Mouse (Mus musculus) neural tube, embryonic 15.5 days (tissue): ENCODE measurements at regions not wholly inside any gene's neighbourhood (a gene's known extent, or its start where the extent isn't known, plus 50 kb on each side); places are given as distances from the start of the nearest gene placed in this dataset.

Experiments
- ATAC-seq: fragments of 200-750 bp; cut with Nextera tagmentation; 2 replicates; pipeline ENCODE4 v1.8.0; 2017; ENCODE audit warnings: mild to moderate bottlenecking, moderate TSS enrichment, moderate library complexity; ENCODE audit not compliant: low FRiP score
- H3K27ac ChIP-seq: fragments of 300-500 bp; sonication (generic); replicated peaks from 2 replicates; pipeline ENCODE4 v1.5.1; 2015; ENCODE audit warnings: mild to moderate bottlenecking, inconsistent platforms
- H3K27me3 ChIP-seq: fragments of 300-500 bp; sonication (generic); replicated peaks from 2 replicates; pipeline ENCODE4 v1.6.1; 2015; ENCODE audit warnings: inconsistent platforms
- H3K36me3 ChIP-seq: fragments of 300-500 bp; sonication (generic); 2 replicates; pipeline ENCODE4 v1.6.1; 2015; ENCODE audit warnings: inconsistent platforms
- H3K4me1 ChIP-seq: fragments of 300-500 bp; sonication (generic); 2 replicates; pipeline ENCODE4 v1.6.1; 2015; ENCODE audit warnings: inconsistent platforms
- H3K4me2 ChIP-seq: fragments of 300-500 bp; sonication (generic); 2 replicates; pipeline ENCODE4 v1.6.1; 2015; ENCODE audit warnings: inconsistent platforms, mild to moderate bottlenecking, moderate library complexity
- H3K4me3 ChIP-seq: fragments of 300-500 bp; sonication (generic); replicated peaks from 2 replicates; pipeline ENCODE4 v1.5.1; 2015; ENCODE audit warnings: mild to moderate bottlenecking, inconsistent platforms
- H3K9ac ChIP-seq: fragments of 300-500 bp; sonication (generic); replicated peaks from 2 replicates; pipeline ENCODE4 v1.6.1; 2015; ENCODE audit warnings: mild to moderate bottlenecking, inconsistent platforms
- H3K9me3 ChIP-seq: fragments of 300-500 bp; sonication (generic); replicated peaks from 2 replicates; pipeline ENCODE4 v1.6.1; 2016; ENCODE audit warnings: inconsistent platforms
- WGBS: fragments of 180-500 bp; shearing (Covaris S2); methylation state at CpG from one replicate; pipeline ENCODE4 v1.1.7; 2015; ENCODE audit warnings: mixed read lengths; 5-methylcytosine and 5-hydroxymethylcytosine counted together

DNA sequence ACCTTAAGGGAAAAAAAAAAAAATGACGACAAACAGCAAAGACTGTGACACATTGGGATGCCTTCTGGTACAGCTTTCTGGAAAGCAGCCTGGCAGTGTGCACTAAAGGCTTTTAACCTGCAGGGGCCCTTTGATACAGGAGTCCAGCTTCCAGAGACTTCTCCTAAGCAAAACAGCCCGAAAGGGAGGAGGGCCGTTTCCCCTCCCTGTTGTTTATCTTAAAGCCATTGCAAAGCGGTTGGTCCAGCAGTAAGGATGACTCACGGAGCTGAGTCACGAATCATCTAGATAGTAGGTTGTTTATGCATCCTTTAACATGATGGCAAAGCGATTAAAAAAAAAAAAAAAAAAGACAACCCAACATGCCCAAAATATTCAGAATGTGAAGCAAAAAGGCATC lies 70.4 kb upstream of the Rap1b start:
- Histone ChIP-seq H3K9me3 (no peaks in the 10 kb centered on the region), H3K27ac (no peak overlapping the region)

DNA sequence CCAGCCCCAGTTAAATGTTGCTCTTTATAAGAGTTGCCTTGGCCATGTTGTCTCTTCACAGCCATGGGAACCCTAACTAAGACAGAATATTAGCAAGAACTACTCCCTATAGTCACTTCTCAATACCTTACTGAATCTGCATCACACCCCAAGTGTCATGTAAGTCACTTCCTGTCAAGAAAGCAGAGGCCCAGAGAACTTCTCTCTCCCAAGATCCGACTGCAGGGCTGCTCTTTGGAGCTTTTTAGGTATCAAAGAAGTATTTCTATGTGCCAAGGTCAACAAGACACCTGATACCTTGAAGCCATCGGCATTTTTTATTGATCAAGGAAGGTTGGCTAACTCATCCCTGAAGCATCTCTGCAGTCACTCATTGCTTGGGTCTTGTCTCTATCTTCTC lies 72.0 kb upstream of the Rap1b start:
- no peak for ATAC-seq
- no peaks in the 10 kb centered on the region for H3K27me3 ChIP-seq
- no peak overlapping the region for H3K9ac ChIP-seq
- no peak overlapping the region for H3K4me2 ChIP-seq
- no peaks in the 10 kb centered on the region for H3K9me3 ChIP-seq
- H3K4me1 ChIP-seq, result no peaks in the 10 kb centered on the region
- no peak overlapping the region for H3K4me3 ChIP-seq
- 81% methylated on average over 2 of the region's 2 CpGs for WGBS
- H3K27ac ChIP-seq, result no peak overlapping the region
- H3K36me3 ChIP-seq, result no peaks in the 10 kb centered on the region

More for the DNA sequence above, 70.4 kb upstream of the Rap1b start:
- no peak for ATAC-seq
- no peak overlapping the region for H3K4me2 ChIP-seq
- H3K4me1 ChIP-seq, result no peaks in the 10 kb centered on the region
- no peak overlapping the region for H3K9ac ChIP-seq
- WGBS, result 69% methylated on average over 7 of the region's 7 CpGs
- H3K27me3 ChIP-seq, result no peaks in the 10 kb centered on the region
- no peak overlapping the region for H3K4me3 ChIP-seq
- H3K36me3 ChIP-seq, result no peaks in the 10 kb centered on the region

DNA sequence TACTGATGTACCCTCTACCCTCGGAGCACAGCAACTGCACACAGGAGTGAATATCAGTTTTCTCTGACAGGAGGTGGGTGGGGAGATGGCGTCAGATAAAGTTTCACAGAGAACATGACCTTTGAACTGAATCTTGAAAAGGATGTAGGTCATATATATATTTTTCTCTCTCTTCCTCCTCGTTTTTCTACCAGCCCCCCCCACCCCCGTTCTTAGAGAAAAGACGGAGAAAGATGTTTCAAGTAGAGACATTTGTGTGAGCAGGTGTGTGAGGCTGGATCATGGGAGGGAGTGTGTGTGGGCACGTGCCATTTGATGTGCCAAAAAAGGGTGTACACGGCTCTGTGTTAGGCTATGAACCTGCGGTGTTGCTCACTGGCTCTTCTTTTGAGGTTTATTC lies 72.8 kb upstream of the Rap1b start:
- ATAC-seq, result no peak
- no peaks in the 10 kb centered on the region for H3K4me1 ChIP-seq
- no peak overlapping the region for H3K4me2 ChIP-seq
- H3K4me3 ChIP-seq, result no peak overlapping the region
- H3K9ac ChIP-seq, result no peak overlapping the region
- H3K27ac ChIP-seq, result no peak overlapping the region
- WGBS, result 87% methylated on average over 8 of the region's 8 CpGs
- no peaks in the 10 kb centered on the region for H3K36me3 ChIP-seq
- H3K27me3 ChIP-seq, result no peaks in the 10 kb centered on the region
- H3K9me3 ChIP-seq, result no peaks in the 10 kb centered on the region

DNA sequence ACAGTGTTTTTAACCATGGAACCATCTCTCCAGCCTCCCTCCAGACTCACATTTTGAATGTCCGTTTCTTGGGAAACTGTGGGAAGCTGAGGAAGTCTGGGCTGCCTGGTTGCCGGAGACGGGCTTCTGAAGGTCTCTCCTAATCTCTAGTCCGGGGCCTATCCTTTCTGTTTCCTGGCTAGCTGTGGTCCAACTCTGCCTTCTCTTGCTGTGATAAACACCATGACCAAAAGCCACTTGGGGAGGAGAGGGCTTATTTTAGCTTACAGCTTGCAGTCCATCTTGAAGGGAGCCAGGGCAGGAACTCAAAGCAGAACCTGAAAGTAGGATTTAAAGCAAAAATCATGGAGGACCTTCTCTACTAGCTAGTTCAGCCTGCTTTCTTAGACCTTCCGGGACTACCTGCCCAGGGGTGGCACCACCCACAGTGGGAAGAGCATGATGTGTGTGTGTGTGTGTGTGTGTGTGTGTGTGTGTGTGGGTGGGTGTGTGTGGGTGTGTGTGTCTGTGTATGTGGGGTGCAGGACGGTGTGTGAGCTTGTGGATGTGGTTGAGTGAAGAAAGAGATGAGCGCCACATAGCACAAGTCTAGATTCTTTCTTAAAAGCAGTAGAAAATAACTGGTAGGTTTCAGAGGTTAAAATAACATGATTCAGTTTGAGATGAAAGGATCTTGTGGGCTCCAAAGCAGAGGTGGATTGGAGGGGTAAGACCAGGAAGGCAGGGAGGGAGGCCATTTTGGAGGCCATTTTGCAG lies 73.5 kb upstream of the Rap1b start:
- Histone ChIP-seq H3K27ac (no peak overlapping the region), H3K9me3 (no peaks in the 10 kb centered on the region), H3K4me2 (no peak overlapping the region), H3K4me1 (no peaks in the 10 kb centered on the region), H3K9ac (no peak overlapping the region), H3K36me3 (no peaks in the 10 kb centered on the region), H3K4me3 (no peak overlapping the region), H3K27me3 (no peaks in the 10 kb centered on the region)
- ATAC-seq, result no peak
- 87% methylated on average over 7 of the region's 7 CpGs for WGBS

DNA sequence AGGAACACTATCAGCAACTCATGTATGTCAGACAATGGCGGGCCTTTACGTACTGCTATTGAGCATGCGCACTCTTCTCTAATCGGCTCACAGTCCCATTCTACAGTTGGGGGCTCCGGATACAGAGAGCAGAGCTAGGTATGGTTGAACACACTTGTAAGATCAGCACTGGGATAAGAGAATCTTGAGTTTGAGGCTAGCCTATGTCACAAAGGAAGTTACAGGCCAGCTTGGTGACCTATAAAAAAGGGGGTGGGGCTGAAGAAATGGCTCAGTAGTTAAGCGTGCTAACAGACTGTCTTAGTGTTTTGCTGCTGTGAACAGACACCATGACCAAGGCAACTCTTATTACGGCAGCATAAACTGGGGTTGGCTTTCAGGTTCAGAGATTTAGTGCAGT lies 79.4 kb upstream of the Rap1b start:
- Histone ChIP-seq H3K4me1 (no peaks in the 10 kb centered on the region), H3K4me2 (no peak overlapping the region), H3K36me3 (no peaks in the 10 kb centered on the region), H3K4me3 (no peak overlapping the region), H3K9me3 (no peaks in the 10 kb centered on the region), H3K27me3 (no peaks in the 10 kb centered on the region), H3K9ac (no peak overlapping the region), H3K27ac (no peak overlapping the region)
- WGBS, result 98% methylated on average over 7 of the region's 7 CpGs
- ATAC-seq, result no peak

DNA sequence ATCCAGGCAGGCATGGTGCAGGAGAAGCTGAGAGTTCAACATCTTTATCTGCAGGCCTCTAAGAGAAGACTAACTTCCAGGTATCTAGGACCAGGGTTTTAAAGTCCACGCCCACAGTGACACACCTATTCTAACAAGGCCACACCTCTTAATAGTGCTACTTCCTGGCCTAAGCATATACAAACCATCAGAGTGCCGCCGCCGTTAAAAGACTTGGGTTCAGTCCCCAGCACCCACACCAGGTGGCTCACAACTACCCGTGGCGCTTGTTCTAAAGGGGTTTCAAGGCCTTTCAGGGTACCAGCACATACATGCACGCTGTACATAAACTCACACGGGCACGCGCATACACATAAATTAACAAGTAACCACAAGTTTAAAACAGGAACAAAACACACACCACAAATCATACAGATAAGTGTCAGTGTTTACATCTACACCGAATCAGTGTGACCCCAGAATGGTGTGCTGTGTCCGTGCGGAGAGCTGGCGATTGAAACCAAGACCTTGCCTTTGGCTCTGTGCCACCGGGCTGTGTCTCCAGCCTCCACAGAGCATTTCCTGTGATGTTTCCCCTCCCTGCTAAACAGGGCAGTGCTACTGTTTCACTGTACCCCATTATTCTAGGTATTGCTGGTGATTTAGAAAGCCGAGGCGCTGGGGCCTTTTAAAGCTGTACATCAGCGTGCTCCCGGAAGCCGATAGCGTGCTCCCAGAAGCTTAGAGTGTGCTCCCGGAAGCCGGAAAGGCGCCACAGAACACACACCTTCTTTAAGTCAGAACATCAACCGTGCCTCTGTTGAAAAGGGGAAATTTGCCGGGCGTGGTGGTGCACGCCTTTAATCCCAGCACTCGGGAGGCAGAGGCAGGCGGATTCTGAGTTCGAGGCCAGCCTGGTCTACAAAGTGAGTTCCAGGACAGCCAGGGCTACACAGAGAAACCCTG lies 80.0 kb upstream of the Rap1b start:
- no peak overlapping the region for H3K4me2 ChIP-seq
- no peak overlapping the region for H3K4me3 ChIP-seq
- no peak for ATAC-seq
- WGBS, result 91% methylated on average over 31 of the region's 31 CpGs
- no peaks in the 10 kb centered on the region for H3K36me3 ChIP-seq
- H3K9ac ChIP-seq, result no peak overlapping the region
- no peaks in the 10 kb centered on the region for H3K9me3 ChIP-seq
- H3K27me3 ChIP-seq, result no peaks in the 10 kb centered on the region
- no peak overlapping the region for H3K27ac ChIP-seq
- H3K4me1 ChIP-seq, result no peaks in the 10 kb centered on the region

DNA sequence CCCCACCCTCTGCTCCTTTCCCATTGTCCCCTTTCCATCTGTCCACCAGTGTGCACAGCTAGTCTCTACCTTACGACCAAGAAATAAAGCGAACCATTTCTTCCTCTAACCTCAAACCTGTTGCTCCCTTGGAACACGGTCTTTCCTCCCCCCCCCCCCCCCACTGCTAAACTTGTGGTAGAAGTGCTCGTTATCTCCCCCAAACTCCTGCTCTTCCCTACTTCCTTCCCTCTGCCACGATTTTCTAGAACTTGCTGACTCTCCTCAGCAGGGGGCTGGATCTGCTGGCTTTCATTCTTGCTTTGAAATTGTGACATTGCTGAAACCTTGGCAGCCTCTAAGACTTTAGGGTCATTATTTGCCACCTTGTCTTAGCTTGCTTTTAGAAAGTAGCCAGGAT lies 83.2 kb upstream of the Rap1b start:
- ATAC-seq, result no peak
- Histone ChIP-seq H3K4me1 (no peaks in the 10 kb centered on the region), H3K9me3 (no peaks in the 10 kb centered on the region), H3K4me3 (no peak overlapping the region), H3K4me2 (no peak overlapping the region), H3K27ac (no peak overlapping the region), H3K36me3 (no peaks in the 10 kb centered on the region), H3K27me3 (no peaks in the 10 kb centered on the region), H3K9ac (no peak overlapping the region)
- WGBS, result 52% methylated on average over 5 of the region's 5 CpGs

DNA sequence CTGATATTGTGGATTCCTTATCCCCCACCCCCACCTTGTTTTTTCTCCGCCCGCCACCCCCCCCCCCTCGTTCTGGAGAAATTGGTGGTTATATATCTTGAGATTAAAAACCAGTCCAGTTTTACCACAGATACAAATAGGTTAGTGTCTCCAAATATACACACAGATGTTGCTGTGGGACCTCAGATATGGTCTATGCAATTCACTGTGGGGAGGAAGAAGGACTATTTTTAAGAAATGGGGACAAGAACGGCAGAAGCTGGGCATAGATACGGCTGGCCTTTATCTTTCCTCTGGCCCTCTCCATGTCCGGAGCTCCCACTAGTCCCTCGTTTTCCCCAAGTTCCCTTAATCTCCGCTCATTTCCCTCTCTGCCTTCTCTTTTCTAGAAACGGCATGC lies 89.0 kb upstream of the Rap1b start:
- Histone ChIP-seq H3K27ac (no peak overlapping the region), H3K36me3 (no peaks in the 10 kb centered on the region), H3K4me1 (no peaks in the 10 kb centered on the region; the same call in 1 of the 2 replicates), H3K9me3 (no peaks in the 10 kb centered on the region), H3K4me2 (no peak overlapping the region), H3K27me3 (no peaks in the 10 kb centered on the region), H3K9ac (no peak overlapping the region), H3K4me3 (no peak overlapping the region)
- WGBS, result 88% methylated on average over 9 of the region's 9 CpGs
- no peak for ATAC-seq

DNA sequence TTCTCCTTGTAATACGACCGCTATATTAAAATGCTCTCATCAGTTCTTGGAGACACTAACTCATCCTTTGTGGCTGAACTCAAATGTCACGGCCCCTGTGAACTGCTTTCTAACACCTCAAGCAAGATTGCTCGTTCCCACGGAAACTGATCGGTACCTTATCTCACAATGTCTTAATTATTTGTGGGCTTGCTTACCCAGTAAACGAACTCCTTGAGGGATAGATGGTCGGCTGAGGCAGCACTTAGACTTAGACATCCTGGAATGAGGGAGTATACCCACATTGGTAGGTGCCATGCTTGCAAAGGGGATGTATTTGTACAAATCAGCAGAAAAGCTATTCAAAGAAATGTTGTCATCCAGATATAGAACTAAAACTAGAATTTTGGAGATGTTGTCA lies 92.9 kb upstream of the Rap1b start:
- Histone ChIP-seq H3K9ac (no peak overlapping the region), H3K4me1 (peaks cover 16% of the 10 kb centered on the region), H3K36me3 (no peaks in the 10 kb centered on the region), H3K4me2 (no peak overlapping the region), H3K27me3 (no peaks in the 10 kb centered on the region), H3K27ac (no peak overlapping the region), H3K4me3 (no peak overlapping the region), H3K9me3 (no peaks in the 10 kb centered on the region)
- ATAC-seq, result no peak
- WGBS, result 67% methylated on average over 8 of the region's 8 CpGs

DNA sequence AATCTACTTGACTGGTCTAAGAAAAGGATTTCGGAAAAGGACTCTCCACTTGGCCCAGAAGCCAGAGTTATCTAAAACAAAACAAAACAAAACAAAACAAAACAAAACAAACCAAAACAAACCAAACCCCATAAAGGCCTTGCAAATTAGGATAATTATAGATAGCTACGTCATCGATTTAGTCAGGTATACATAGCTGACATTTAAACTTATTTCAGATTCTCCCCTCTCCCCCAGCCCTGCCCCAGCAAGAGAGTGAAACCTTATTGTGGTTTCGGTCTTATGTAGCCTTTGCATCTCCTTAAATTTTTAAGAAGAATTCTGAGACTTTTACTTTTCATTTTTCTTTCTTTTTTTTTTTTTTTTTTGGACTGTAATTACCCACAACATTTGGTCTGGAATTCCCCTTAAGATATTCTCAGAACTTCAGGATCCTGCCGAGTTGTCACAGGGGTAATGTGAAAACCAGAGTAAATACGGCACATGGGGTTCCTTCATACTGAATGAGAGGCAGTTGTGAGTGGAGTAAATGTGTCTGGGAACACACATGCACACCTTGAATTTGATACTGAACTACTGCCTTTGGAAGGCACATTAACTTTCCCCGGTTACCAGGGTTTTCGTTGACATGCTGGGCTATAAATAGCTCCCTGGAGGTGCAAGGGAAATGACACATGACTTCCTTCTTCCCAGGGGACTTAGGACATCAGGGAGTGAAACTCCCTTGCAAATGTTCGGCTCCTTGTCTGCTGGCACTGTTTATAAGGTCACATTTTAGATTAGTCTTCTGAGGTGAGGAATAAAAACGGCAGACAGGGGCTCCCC lies 94.8 kb upstream of the Rap1b start:
- Histone ChIP-seq H3K4me3 (no peak overlapping the region), H3K27ac (peak overlapping the region; percentile 60), H3K36me3 (no peaks in the 10 kb centered on the region), H3K9ac (no peak overlapping the region), H3K4me2 (peak overlapping the region; percentile 22; the same call in 1 of the 2 replicates), H3K27me3 (no peaks in the 10 kb centered on the region), H3K4me1 (peaks cover 16% of the 10 kb centered on the region), H3K9me3 (no peaks in the 10 kb centered on the region)
- WGBS, result 44% methylated on average over 10 of the region's 10 CpGs
- no peak; the same call in 1 of the 2 replicates for ATAC-seq

DNA sequence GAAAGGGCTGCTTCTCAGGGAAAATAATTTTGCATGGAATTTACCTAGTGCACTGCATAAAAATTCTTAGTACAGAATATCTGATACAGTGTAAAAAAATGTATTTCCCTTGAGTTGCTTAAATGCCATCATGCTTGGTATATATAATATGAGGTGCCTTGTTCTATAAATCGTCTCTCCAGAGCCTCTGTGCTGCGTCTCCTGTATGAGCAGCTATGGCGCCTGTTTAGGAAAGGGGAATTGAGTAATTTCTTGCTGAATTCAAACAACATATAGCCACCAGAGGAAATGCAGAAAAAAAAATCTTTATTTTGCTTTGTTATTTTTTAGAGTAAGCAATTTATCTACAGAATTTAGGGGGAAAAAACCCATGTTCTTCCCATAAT lies 95.4 kb upstream of the Rap1b start:
- 42% methylated on average over 3 of the region's 3 CpGs for WGBS
- Histone ChIP-seq H3K9ac (no peak overlapping the region), H3K36me3 (no peaks in the 10 kb centered on the region), H3K4me3 (no peak overlapping the region), H3K4me1 (peaks cover 16% of the 10 kb centered on the region), H3K4me2 (peak overlapping the region; percentile 22; the same call in 1 of the 2 replicates), H3K27me3 (no peaks in the 10 kb centered on the region), H3K27ac (peak overlapping the region; percentile 60), H3K9me3 (no peaks in the 10 kb centered on the region)
- ATAC-seq, result peak; percentile 38; the same call in 1 of the 2 replicates
